Mouse (Mus musculus) limb, embryonic 15.5 days (tissue): ENCODE measurements at regions not wholly inside any gene's neighbourhood (a gene's known extent, or its start where the extent isn't known, plus 50 kb on each side); places are given as distances from the start of the nearest gene placed in this dataset.

Experiments used
- ATAC-seq: fragments of 200-750 bp; cut with Nextera tagmentation; 2 replicates; pipeline ENCODE4 v1.8.0; 2017; ENCODE audit warnings: low read depth, moderate TSS enrichment; ENCODE audit not compliant: insufficient number of reproducible peaks, low FRiP score, low TSS enrichment
- H3K27ac ChIP-seq: fragments of 300-500 bp; sonication (generic); 2 replicates; pipeline ENCODE4 v1.5.1; 2015; ENCODE audit warnings: moderate library complexity, mild to moderate bottlenecking, inconsistent platforms
- H3K27me3 ChIP-seq: fragments of 300-500 bp; sonication (generic); 2 replicates; pipeline ENCODE4 v1.6.1; 2015; ENCODE audit warnings: inconsistent platforms
- H3K36me3 ChIP-seq: fragments of 300-500 bp; sonication (generic); 2 replicates; pipeline ENCODE4 v1.6.1; 2015; ENCODE audit warnings: inconsistent platforms
- H3K4me1 ChIP-seq: fragments of 300-500 bp; sonication (generic); 2 replicates; pipeline ENCODE4 v1.6.1; 2015; ENCODE audit warnings: inconsistent platforms
- H3K4me2 ChIP-seq: fragments of 300-500 bp; sonication (generic); 2 replicates; pipeline ENCODE4 v1.6.1; 2015; ENCODE audit warnings: mild to moderate bottlenecking, inconsistent platforms
- H3K4me3 ChIP-seq: fragments of 300-500 bp; sonication (generic); 2 replicates; pipeline ENCODE4 v1.5.1; 2015; ENCODE audit warnings: mild to moderate bottlenecking, inconsistent platforms
- H3K9ac ChIP-seq: fragments of 300-500 bp; sonication (generic); 2 replicates; pipeline ENCODE4 v1.6.1; 2015; ENCODE audit warnings: inconsistent platforms
- H3K9me3 ChIP-seq: fragments of 300-500 bp; sonication (generic); 2 replicates; pipeline ENCODE4 v1.6.1; 2016; ENCODE audit warnings: inconsistent platforms
- WGBS: fragments of 180-500 bp; shearing (Covaris S2); methylation state at CpG from one replicate; pipeline ENCODE4 v1.1.7; 2015; 5-methylcytosine and 5-hydroxymethylcytosine counted together

DNA sequence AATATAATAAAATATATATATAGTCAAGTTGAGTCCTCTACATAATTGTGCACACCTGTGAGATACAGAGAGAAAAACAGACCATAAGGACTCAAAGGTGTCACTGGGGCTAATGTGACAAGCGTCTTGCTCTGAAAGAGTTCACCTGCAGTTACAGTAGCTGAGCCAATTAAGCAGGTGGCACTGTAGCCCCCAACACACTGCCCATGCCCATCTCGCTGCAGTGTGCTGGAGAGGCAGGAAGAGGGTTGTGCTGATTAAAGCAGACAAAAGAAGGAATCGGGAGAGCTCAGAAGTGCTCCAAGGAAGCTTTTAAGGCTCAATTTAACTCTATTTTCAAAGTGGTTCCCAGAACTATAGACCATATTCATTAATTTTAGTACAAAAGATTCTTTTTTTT, 88.0 kb upstream of the Nek7 start:
- Histone ChIP-seq H3K36me3 (no peaks in the 10 kb centered on the region), H3K4me2 (no peak overlapping the region), H3K9ac (no peak overlapping the region), H3K4me3 (no peak overlapping the region), H3K9me3 (no peaks in the 10 kb centered on the region), H3K27ac (no peak overlapping the region), H3K27me3 (no peaks in the 10 kb centered on the region), H3K4me1 (no peaks in the 10 kb centered on the region)
- 57% methylated on average over 3 of the region's 3 CpGs for WGBS
- no peak for ATAC-seq

- WGBS: 64% methylated on average over 5 of the region's 5 CpGs
- no peaks in the 10 kb centered on the region for H3K9me3 ChIP-seq
Measured at GRCm38 (mm10) chr1:138703291-138703690, 83.3 kb upstream of the Nek7 start.

GRCm38 (mm10) chr1:138689234-138689633, 69.3 kb upstream of the Nek7 start:
- 92% methylated on average over 6 of the region's 6 CpGs for WGBS

More at GRCm38 (mm10) chr1:138703291-138703690, 83.3 kb upstream of the Nek7 start:
- Histone ChIP-seq H3K4me1 (no peaks in the 10 kb centered on the region), H3K27ac (no peak overlapping the region), H3K4me3 (no peak overlapping the region), H3K9ac (no peak overlapping the region), H3K36me3 (no peaks in the 10 kb centered on the region), H3K4me2 (no peak overlapping the region), H3K27me3 (no peaks in the 10 kb centered on the region)
- no peak for ATAC-seq

DNA sequence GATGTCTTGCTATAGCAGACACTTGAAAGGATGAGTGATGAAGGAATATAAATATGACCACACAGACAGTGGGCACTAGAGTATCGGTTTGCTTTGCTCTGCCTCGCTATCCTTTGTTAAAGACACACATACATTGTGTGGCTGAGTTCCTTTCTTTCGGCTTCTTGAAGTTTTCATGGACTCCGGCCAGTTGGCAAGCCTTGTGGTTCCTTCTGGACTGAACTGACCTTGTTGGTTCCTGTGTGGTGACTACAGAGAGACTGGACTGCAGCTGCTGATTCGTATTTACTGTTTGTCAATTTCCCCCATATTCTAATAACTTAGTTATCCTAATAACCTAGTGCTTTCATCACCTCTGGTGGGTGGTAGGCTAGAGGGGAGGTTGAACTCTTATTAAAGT, 66.8 kb upstream of the Nek7 start:
- H3K4me3 ChIP-seq: no peak overlapping the region
- H3K9me3 ChIP-seq: no peaks in the 10 kb centered on the region
- no peak overlapping the region for H3K27ac ChIP-seq
- no peaks in the 10 kb centered on the region for H3K36me3 ChIP-seq
- H3K4me2 ChIP-seq: no peak overlapping the region
- no peaks in the 10 kb centered on the region for H3K27me3 ChIP-seq
- no peak for ATAC-seq
- 86% methylated on average over 5 of the region's 5 CpGs for WGBS
- no peaks in the 10 kb centered on the region for H3K4me1 ChIP-seq
- no peak overlapping the region for H3K9ac ChIP-seq

More at GRCm38 (mm10) chr1:138689234-138689633, 69.3 kb upstream of the Nek7 start:
- H3K36me3 ChIP-seq: no peaks in the 10 kb centered on the region
- no peak for ATAC-seq
- H3K27ac ChIP-seq: no peak overlapping the region
- H3K4me1 ChIP-seq: no peaks in the 10 kb centered on the region
- no peak overlapping the region for H3K4me2 ChIP-seq
- no peak overlapping the region for H3K9ac ChIP-seq
- H3K4me3 ChIP-seq: no peak overlapping the region
- no peaks in the 10 kb centered on the region for H3K27me3 ChIP-seq
- no peaks in the 10 kb centered on the region for H3K9me3 ChIP-seq

DNA sequence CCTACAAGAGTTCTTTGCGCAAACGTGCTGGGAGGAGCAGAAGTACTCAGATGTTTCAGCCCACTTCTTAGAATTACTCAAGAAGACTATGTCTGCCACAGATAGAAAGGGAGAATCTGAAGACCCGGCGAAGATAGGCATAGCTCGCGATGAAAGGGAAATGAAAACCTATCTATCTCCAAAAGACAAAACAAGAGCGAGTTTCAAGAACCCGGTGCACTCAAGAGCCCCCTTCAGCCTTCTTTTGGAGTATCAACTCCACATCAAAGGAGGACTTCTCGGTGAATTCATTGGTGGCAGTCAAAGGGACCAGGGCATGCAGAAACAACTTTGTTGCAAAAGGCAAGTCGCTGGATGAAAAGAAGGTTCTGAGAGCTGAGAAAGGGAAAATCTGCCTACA, 63.8 kb upstream of the Nek7 start:
- H3K36me3 ChIP-seq: no peaks in the 10 kb centered on the region
- H3K9me3 ChIP-seq: no peaks in the 10 kb centered on the region
- H3K4me3 ChIP-seq: no peak overlapping the region
- H3K4me2 ChIP-seq: no peak overlapping the region
- no peak overlapping the region for H3K9ac ChIP-seq
- ATAC-seq: no peak
- H3K27ac ChIP-seq: no peak overlapping the region
- 85% methylated on average over 10 of the region's 10 CpGs for WGBS
- H3K4me1 ChIP-seq: no peaks in the 10 kb centered on the region
- H3K27me3 ChIP-seq: no peaks in the 10 kb centered on the region

DNA sequence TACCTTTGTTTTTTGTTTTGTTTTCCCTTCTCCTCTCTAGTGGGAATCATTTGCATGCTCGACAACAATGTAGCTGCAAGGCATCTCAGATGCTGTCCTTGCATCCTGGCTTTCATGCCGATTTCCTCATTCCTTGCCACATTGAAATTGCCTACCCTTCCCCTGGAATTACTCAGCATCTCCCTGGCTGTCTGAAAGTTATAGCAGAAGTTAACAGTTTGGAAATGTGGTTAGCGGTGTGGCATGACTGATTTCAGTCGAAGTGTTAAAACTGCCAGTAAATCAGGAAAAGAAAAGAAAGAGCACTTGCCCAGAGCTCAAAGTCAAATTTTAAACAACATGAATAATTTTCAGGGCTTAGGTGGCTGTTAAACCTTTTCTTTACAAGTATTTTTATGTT, 62.0 kb upstream of the Nek7 start:
- H3K27me3 ChIP-seq: no peaks in the 10 kb centered on the region
- no peak overlapping the region for H3K9ac ChIP-seq
- no peaks in the 10 kb centered on the region for H3K9me3 ChIP-seq
- H3K4me1 ChIP-seq: no peaks in the 10 kb centered on the region
- no peak overlapping the region for H3K4me2 ChIP-seq
- H3K4me3 ChIP-seq: no peak overlapping the region
- ATAC-seq: no peak
- no peaks in the 10 kb centered on the region for H3K36me3 ChIP-seq
- no peak overlapping the region for H3K27ac ChIP-seq
- WGBS: 37% methylated on average over 4 of the region's 4 CpGs

DNA sequence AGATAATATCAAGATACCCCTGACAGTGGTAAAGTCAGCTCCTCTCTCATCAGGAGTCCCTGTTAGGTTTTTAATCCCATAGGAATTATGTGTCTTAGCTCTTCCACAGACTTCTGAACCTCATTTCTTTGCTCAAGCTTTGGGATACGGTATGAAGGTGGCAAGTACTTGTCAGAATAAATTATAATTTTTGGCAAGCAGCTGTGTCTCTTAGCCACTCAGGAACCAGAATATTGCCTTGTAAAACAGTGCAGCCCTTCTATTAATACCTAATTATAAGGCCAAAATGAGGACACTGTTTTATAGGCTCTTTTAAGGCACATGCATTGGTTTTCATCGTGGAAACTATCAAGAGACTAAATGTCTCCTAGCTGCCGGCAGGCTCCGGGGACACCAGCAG, 54.3 kb upstream of the Nek7 start:
- no peak for ATAC-seq
- Histone ChIP-seq H3K9ac (no peak overlapping the region), H3K36me3 (no peaks in the 10 kb centered on the region), H3K4me2 (no peak overlapping the region), H3K9me3 (no peaks in the 10 kb centered on the region), H3K4me1 (peaks cover 5% of the 10 kb centered on the region; the same call in 1 of the 2 replicates), H3K27me3 (no peaks in the 10 kb centered on the region), H3K27ac (no peak overlapping the region), H3K4me3 (no peak overlapping the region)
- 32% methylated on average over 4 of the region's 4 CpGs for WGBS
